Mouse (Mus musculus) heart, adult 2 months (tissue): ENCODE results near the gene Eno2.

ENCODE experiments used
- CTCF ChIP-seq: fragments of 200-600 bp; IDR thresholded peaks from 2 replicates; pipeline ENCODE4 v1.8.1; 2022; ENCODE audit warnings: antibody characterized with exemption, mild to moderate bottlenecking, moderate library complexity
- POLR2A ChIP-seq: fragments of 200-500 bp; IDR thresholded peaks from 2 replicates; pipeline ENCODE4 v1.6.1; 2011; ENCODE audit warnings: mild to moderate bottlenecking, low read depth, low read length, control low read depth; ENCODE audit not compliant: insufficient read depth

GRCm38 (mm10) chr6:124790121-124790520, 20.6 kb upstream of the Eno2 start:
- TF ChIP-seq CTCF (no peak), POLR2A (no peak)
